In genomic region chr2:75491789-75492500, GRCm38 (mm10) we compare ENCODE assay signal across 11 mouse cellular contexts.
A peak's percentile ranks its signal among the peaks of the same experiment; 100 is the strongest.
DNase-seq lines count a peak whose midpoint lies in the region; ATAC-seq and TF ChIP-seq lines count a peak whose summit lies in the region.
"Had no signal": no experiment of that assay in that cellular context is flagged by ENCODE, and none has a peak within 500 bp of the region (broad histone marks: within the 10 kb centered on the region; RNA-seq: fewer than 3 reads in every experiment).

No protein-coding gene starts in this region.

- H3K9ac ChIP-seq in hindbrain, postnatal 0 days (replicated peaks; ENCODE audit: low read length) = no peak overlapping the region
- H3K9ac ChIP-seq in hindbrain, embryonic 14.5 days = no peak overlapping the region
- H3K9ac ChIP-seq in midbrain, postnatal 0 days (replicated peaks; ENCODE audit: low read length, poor library complexity, severe bottlenecking) = no peak overlapping the region
- H3K9ac ChIP-seq: stomach, embryonic 15.5 days had no signal

- WGBS in hindbrain, postnatal 0 days = 39% methylated on average over 3 of the region's 3 CpGs
- WGBS in hindbrain, embryonic 14.5 days = 48% methylated on average over 3 of the region's 3 CpGs
- 36% methylated on average over 3 of the region's 3 CpGs for WGBS in midbrain, postnatal 0 days

- no peak for TF ChIP-seq CTCF in hindbrain, postnatal 0 days (IDR thresholded peaks at IDR 0.05; ENCODE audit: low read depth)
- no peak for TF ChIP-seq CTCF in midbrain, postnatal 0 days (IDR thresholded peaks at IDR 0.05)

- DNase-seq in adrenal gland, adult 2 months = peak; percentile 19
- no peak for DNase-seq in adrenal gland, adult 18-20 months (ENCODE audit: low spot score in 2 of 2)
- peak; percentile 71 for DNase-seq in hindbrain, postnatal 0 days (ENCODE audit: low spot score)
- no peak for DNase-seq in hindbrain, embryonic 14.5 days (ENCODE audit: low spot score)
- DNase-seq in retina, postnatal 1 day = peak; percentile 52
- no peak for DNase-seq in retina, embryonic 14.5 days (ENCODE audit: low spot score)
- peak; percentile 72 for DNase-seq in midbrain, postnatal 0 days (ENCODE audit: low spot score)
- no peak for DNase-seq in embryo, embryonic 10 days (ENCODE audit: low spot score)
- DNase-seq: gastrocnemius, postnatal 14 days; right cerebral cortex, adult 18-20 months had no signal

- H3K27ac ChIP-seq in hindbrain, postnatal 0 days = no peak overlapping the region
- no peak overlapping the region for H3K27ac ChIP-seq in hindbrain, embryonic 14.5 days
- H3K27ac ChIP-seq in midbrain, postnatal 0 days (ENCODE audit: low read depth, low read length) = no peak overlapping the region
- H3K27ac ChIP-seq: stomach, embryonic 15.5 days had no signal

- H3K4me2 ChIP-seq in hindbrain, postnatal 0 days (ENCODE audit: low read depth, low read length) = no peak overlapping the region
- no peak overlapping the region for H3K4me2 ChIP-seq in hindbrain, embryonic 14.5 days (replicated peaks)
- no peak overlapping the region for H3K4me2 ChIP-seq in midbrain, postnatal 0 days (ENCODE audit: low read depth, low read length, poor library complexity, severe bottlenecking)
- H3K4me2 ChIP-seq: stomach, embryonic 15.5 days had no signal

- H3K4me1 ChIP-seq in hindbrain, postnatal 0 days (ENCODE audit: insufficient read depth, low read length) = no peaks in the 10 kb centered on the region
- H3K4me1 ChIP-seq in hindbrain, embryonic 14.5 days (replicated peaks; ENCODE audit: control insufficient read depth, insufficient read depth, low read length) = no peaks in the 10 kb centered on the region
- H3K4me1 ChIP-seq in midbrain, postnatal 0 days (ENCODE audit: insufficient read depth, low read length) = no peaks in the 10 kb centered on the region
- H3K4me1 ChIP-seq: stomach, embryonic 15.5 days had no signal

- no peak overlapping the region for H3K4me3 ChIP-seq in hindbrain, postnatal 0 days (ENCODE audit: low read length)
- H3K4me3 ChIP-seq in hindbrain, embryonic 14.5 days (replicated peaks; ENCODE audit: low read length) = no peak overlapping the region
- no peak overlapping the region for H3K4me3 ChIP-seq in midbrain, postnatal 0 days (ENCODE audit: low read depth, low read length)
- H3K4me3 ChIP-seq: stomach, embryonic 15.5 days had no signal

- peak; percentile 47; the same call in 1 of the 2 replicates for ATAC-seq in hindbrain, postnatal 0 days
- ATAC-seq in hindbrain, embryonic 14.5 days (ENCODE audit: low FRiP score) = no peak
- ATAC-seq in midbrain, postnatal 0 days (ENCODE audit: low FRiP score) = no peak

- H3K9me3 ChIP-seq in hindbrain, postnatal 0 days (ENCODE audit: low read length) = no peaks in the 10 kb centered on the region
- no peaks in the 10 kb centered on the region for H3K9me3 ChIP-seq in hindbrain, embryonic 14.5 days (ENCODE audit: control insufficient read depth, low read length)
- H3K9me3 ChIP-seq in midbrain, postnatal 0 days (ENCODE audit: low read length) = no peaks in the 10 kb centered on the region
- H3K9me3 ChIP-seq: stomach, embryonic 15.5 days had no signal

- no peaks in the 10 kb centered on the region for H3K27me3 ChIP-seq in hindbrain, postnatal 0 days (ENCODE audit: insufficient read depth, low read length)
- H3K27me3 ChIP-seq in hindbrain, embryonic 14.5 days (ENCODE audit: control insufficient read depth, insufficient read depth, low read length) = no peaks in the 10 kb centered on the region
- no peaks in the 10 kb centered on the region for H3K27me3 ChIP-seq in midbrain, postnatal 0 days (ENCODE audit: insufficient read depth, low read length)
- H3K27me3 ChIP-seq: stomach, embryonic 15.5 days had no signal

- no peaks in the 10 kb centered on the region for H3K36me3 ChIP-seq in hindbrain, postnatal 0 days (ENCODE audit: insufficient read depth, low read length)
- no peaks in the 10 kb centered on the region for H3K36me3 ChIP-seq in hindbrain, embryonic 14.5 days (replicated peaks; ENCODE audit: control insufficient read depth, insufficient read depth)
- no peaks in the 10 kb centered on the region for H3K36me3 ChIP-seq in midbrain, postnatal 0 days (ENCODE audit: insufficient read depth, low read length)
- H3K36me3 ChIP-seq: stomach, embryonic 15.5 days had no signal

Comparison
In these comparisons a context has a peak if more than half of its experiments do, and no peak if none do; other contexts are left out.
1. DNase-seq: peak in adrenal gland, adult 2 months (single experiment), hindbrain, postnatal 0 days (single experiment), retina, postnatal 1 day (single experiment) and midbrain, postnatal 0 days (single experiment); none in adrenal gland, adult 18-20 months (0 of 2), hindbrain, embryonic 14.5 days (single experiment), retina, embryonic 14.5 days (single experiment) and embryo, embryonic 10 days (single experiment).